Mouse (Mus musculus) lung, postnatal 0 days (tissue): ENCODE results near the gene Mrvi1.

ENCODE experiments used
- CTCF ChIP-seq: IDR thresholded peaks from 2 replicates; pipeline ENCODE4 v1.5.1; 2016; ENCODE audit warnings: antibody characterized with exemption, mild to moderate bottlenecking
- EP300 ChIP-seq: IDR thresholded peaks from 2 replicates; pipeline ENCODE4 v1.6.1; 2016; ENCODE audit warnings: antibody characterized with exemption, mild to moderate bottlenecking, control low read depth

DNA sequence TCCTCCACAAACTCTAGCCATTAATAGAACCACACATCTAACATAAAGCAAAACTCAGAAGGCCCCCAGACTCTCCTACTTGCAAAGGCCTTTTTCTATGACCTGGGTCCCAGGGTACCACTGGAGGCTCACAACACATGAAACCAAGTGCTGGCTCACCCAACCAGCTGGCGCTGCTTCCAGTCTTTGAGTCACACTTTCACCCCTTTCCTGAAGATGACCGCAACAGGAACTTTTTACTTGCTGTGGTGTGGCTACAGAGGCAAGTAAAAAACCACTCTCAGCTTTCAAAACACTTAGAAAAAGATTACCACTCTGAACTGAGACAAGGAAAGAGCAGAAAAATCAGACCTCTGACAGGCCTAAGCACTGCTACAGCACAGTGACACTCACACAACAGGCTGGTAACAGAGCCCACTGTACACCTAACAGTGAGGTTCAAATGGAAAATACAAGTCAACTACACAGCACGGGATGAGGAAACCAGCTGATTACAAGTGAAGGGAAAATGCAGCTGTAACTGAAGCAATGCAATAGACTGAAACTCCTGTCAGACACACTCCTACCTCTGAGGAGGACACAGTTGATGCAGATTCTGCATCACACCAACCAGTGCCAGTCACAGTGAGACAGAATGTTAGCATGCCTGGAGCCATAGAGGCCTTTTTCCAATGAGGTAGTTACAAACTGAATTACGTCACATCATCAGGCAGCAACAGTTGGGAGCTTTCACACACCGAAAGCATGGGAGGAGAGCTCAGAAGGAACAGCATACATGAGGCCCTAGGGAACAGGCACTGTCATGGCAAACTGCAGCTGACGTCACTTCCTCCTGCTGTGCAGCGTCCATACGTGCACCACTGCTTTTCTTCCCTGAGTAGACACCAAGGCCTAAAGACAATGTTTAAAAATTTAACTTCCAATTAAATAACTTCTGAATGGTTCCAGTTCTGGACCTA lies 158.0 kb downstream of the Mrvi1 start:
- no peak for TF ChIP-seq EP300
- TF ChIP-seq CTCF = no peak
